29 mouse cellular contexts compared by ENCODE assay signal in the genomic region with DNA sequence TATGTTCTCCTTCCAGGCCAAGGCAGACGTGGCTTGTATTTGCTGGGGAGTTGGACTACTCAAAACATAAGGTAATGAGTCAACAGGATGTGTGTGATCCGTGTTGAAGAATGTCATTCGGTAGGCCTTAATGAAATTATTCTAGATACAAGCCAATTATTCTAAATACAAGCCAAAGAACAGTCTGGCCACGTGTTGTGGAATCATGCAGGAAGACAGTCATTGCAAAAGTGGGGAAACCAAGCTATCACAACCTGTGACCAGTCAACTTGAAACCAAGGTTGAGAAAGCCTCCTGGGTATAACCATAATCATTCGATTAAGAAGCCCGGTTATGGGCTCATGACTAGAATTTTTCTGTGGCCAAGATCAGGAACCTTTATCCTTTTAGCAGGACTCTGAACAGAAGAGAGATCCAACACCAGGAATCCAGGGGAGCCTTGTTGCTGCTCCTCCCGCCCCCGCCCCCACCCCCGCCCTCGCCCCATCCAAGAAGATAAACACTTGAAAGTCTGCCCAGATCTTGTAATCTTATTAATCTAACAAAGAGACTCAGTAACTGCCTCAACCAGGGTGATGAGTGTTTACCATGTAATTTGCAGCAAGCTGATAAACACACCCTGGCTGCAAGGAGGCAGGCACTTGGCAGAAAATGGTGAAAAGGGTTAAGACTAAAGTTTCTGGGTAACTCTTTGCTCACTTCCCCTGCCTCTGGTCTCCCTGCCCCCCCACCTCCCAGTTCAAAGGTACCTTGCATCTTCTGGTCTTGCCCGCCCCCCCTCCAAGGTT. TPM values are rescaled to one million over a fixed set of nuclear protein-coding genes. Genes with fewer than 3 reads are reported as not detected.
DNase-seq lines count a peak whose midpoint lies in the region; ATAC-seq and TF ChIP-seq lines count a peak whose summit lies in the region.
"Had no signal": no experiment of that assay in that cellular context is flagged by ENCODE, and none has a peak within 500 bp of the region (broad histone marks: within the 10 kb centered on the region; RNA-seq: fewer than 3 reads in every experiment).

No protein-coding gene starts in this region.

- H3K27ac ChIP-seq in lung, embryonic 16.5 days (ENCODE audit: low read length), result no peak overlapping the region
- no peak overlapping the region for H3K27ac ChIP-seq in liver, embryonic 14.5 days
- H3K27ac ChIP-seq in hindbrain, embryonic 10.5 days, result no peak overlapping the region
- H3K27ac ChIP-seq: forebrain, embryonic 10.5 days; hindbrain, embryonic 14.5 days; kidney, postnatal 0 days; layer of hippocampus, adult 2 months; midbrain, embryonic 10.5 days had no signal

- peak; percentile 32; the same call in 1 of the 2 replicates for TF ChIP-seq EP300 in liver, embryonic 14.5 days (IDR thresholded peaks at IDR 0.05; ENCODE audit: low read depth)

- no peak for TF ChIP-seq CTCF in liver, embryonic 14.5 days (IDR thresholded peaks at IDR 0.05; ENCODE audit: low read depth)

- H3K27me3 ChIP-seq in lung, embryonic 16.5 days (ENCODE audit: control insufficient read depth, insufficient read depth, low read depth, low read length), result no peaks in the 10 kb centered on the region
- no peaks in the 10 kb centered on the region for H3K27me3 ChIP-seq in liver, embryonic 14.5 days (ENCODE audit: control insufficient read depth, insufficient read depth, low read length)
- no peaks in the 10 kb centered on the region; the same call in 1 of the 2 replicates for H3K27me3 ChIP-seq in hindbrain, embryonic 10.5 days (ENCODE audit: insufficient read depth, poor library complexity, severe bottlenecking)
- H3K27me3 ChIP-seq: Patski had no signal

- ATAC-seq in lung, embryonic 16.5 days (ENCODE audit: low read depth), result peak; percentile 23; the same call in 1 of the 2 replicates
- peak; percentile 68 for ATAC-seq in granulocyte monocyte progenitor cell, adult 5-6 weeks (replicated peaks; ENCODE audit: poor library complexity, severe bottlenecking)
- peak; percentile 79 for ATAC-seq in liver, embryonic 14.5 days (ENCODE audit: insufficient read depth)
- ATAC-seq: forebrain, postnatal 0 days; Patski had no signal

- WGBS in lung, embryonic 16.5 days, result 46% methylated on average over 11 of the region's 11 CpGs
- WGBS in liver, embryonic 14.5 days (ENCODE audit: insufficient replicate concordance), result 35% methylated on average over 11 of the region's 11 CpGs
- 83% methylated on average over 11 of the region's 11 CpGs for WGBS in hindbrain, embryonic 10.5 days

- H3K9ac ChIP-seq in lung, embryonic 16.5 days (ENCODE audit: low read length), result no peak overlapping the region
- no peak overlapping the region for H3K9ac ChIP-seq in liver, embryonic 14.5 days (replicated peaks)
- H3K9ac ChIP-seq: forebrain, postnatal 0 days; heart, embryonic 12.5 days; hindbrain, embryonic 14.5 days had no signal

- H3K4me3 ChIP-seq in lung, embryonic 16.5 days (ENCODE audit: low read length), result no peak overlapping the region
- H3K4me3 ChIP-seq in liver, embryonic 14.5 days (ENCODE audit: insufficient read depth in 1 of 2, low read depth in 2 of 2, low read length in 2 of 2), result no peak overlapping the region
- no peak overlapping the region for H3K4me3 ChIP-seq in hindbrain, embryonic 10.5 days
- H3K4me3 ChIP-seq: forebrain, embryonic 10.5 days; heart, embryonic 12.5 days; layer of hippocampus, adult 2 months; midbrain, embryonic 10.5 days had no signal

- H3K36me3 ChIP-seq in lung, embryonic 16.5 days (ENCODE audit: control insufficient read depth, insufficient read depth, low read length), result no peaks in the 10 kb centered on the region
- H3K36me3 ChIP-seq in liver, embryonic 14.5 days (replicated peaks; ENCODE audit: control insufficient read depth, insufficient read depth, low read depth), result no peaks in the 10 kb centered on the region
- H3K36me3 ChIP-seq in hindbrain, embryonic 10.5 days, result no peaks in the 10 kb centered on the region
- H3K36me3 ChIP-seq: forebrain, embryonic 10.5 days; heart, embryonic 12.5 days; midbrain, embryonic 10.5 days had no signal

- H3K4me1 ChIP-seq in lung, embryonic 16.5 days (replicated peaks; ENCODE audit: control insufficient read depth, insufficient read depth, low read length), result peaks cover 3% of the 10 kb centered on the region; the same call in 1 of the 2 replicates
- H3K4me1 ChIP-seq in liver, embryonic 14.5 days (replicated peaks; ENCODE audit: control insufficient read depth in 2 of 2, insufficient read depth in 2 of 2, low read length in 1 of 2), result peaks cover 0 to 18% of the 10 kb centered on the region in 2 experiments; a peak in 3 of 4 replicates
- peaks cover 23% of the 10 kb centered on the region for H3K4me1 ChIP-seq in hindbrain, embryonic 10.5 days (replicated peaks)

- H3K9me3 ChIP-seq in lung, embryonic 16.5 days (ENCODE audit: control insufficient read depth, low read length), result no peaks in the 10 kb centered on the region
- H3K9me3 ChIP-seq in liver, embryonic 14.5 days (ENCODE audit: control insufficient read depth, low read length), result no peaks in the 10 kb centered on the region
- no peaks in the 10 kb centered on the region for H3K9me3 ChIP-seq in hindbrain, embryonic 10.5 days
- H3K9me3 ChIP-seq: forebrain, embryonic 10.5 days; heart, embryonic 12.5 days; midbrain, embryonic 10.5 days had no signal

- no peak for DNase-seq in lung, postnatal 25 days (ENCODE audit: low spot score)
- peak in 2 of 3 experiments; percentile 3 to 12 for DNase-seq in liver, embryonic 14.5 days (ENCODE audit: low read depth in 3 of 3, low spot score in 3 of 3)
- no peak for DNase-seq in urinary bladder, adult 2 months (ENCODE audit: low spot score)
- DNase-seq in embryo, embryonic 11 days, result no peak
- no peak for DNase-seq in hindbrain, embryonic 10.5 days (ENCODE audit: low spot score)
- DNase-seq in thymus, postnatal 14 days, result no peak
- DNase-seq: adrenal gland, postnatal 10 days; cerebellum, adult 11-12 months; cerebellum, postnatal 25 days; forebrain, postnatal 0 days; heart, postnatal 14 days; kidney, adult 11 months; left cerebral cortex, postnatal 4 days; lung, postnatal 14 days; retina, postnatal 1 day; right cerebral cortex, postnatal 4 days; thymus, postnatal 25 days had no signal

- H3K4me2 ChIP-seq in lung, embryonic 16.5 days (ENCODE audit: low read depth, low read length), result no peak overlapping the region
- no peak overlapping the region for H3K4me2 ChIP-seq in liver, embryonic 14.5 days (ENCODE audit: low read depth)
- H3K4me2 ChIP-seq: heart, embryonic 12.5 days; hindbrain, embryonic 14.5 days had no signal

RNA-seq across cellular contexts. Expression of a gene that starts 36.2 kb away (rescaled TPM):
- polyA plus RNA-seq in lung, embryonic 16.5 days (2015; fragmentation: Nextera tagmentation; extraction: Ambion mirVana), result not detected in 2 replicates
- total RNA-seq in granulocyte monocyte progenitor cell, adult 5-6 weeks (2014; fragmentation: Nextera tagmentation), result 1.7 TPM in 1 of 2 replicates, not detected in the other
- 0.46 TPM in 1 of 2 replicates, not detected in the other for total RNA-seq in granulocyte monocyte progenitor cell, adult 5-6 weeks (2017)
- 0.03 and 0.08 TPM in 2 replicates for polyA plus RNA-seq in liver, embryonic 14.5 days (2012; rRNA removed)
- not detected in 2 replicates for polyA plus RNA-seq in liver, embryonic 14.5 days (2014; fragmentation: Nextera tagmentation; extraction: Ambion mirVana)
- polyA plus RNA-seq in urinary bladder, adult 2 months (2012; rRNA removed), result not detected in 2 replicates
- 8.2 and 23.2 TPM in 2 replicates for polyA plus RNA-seq in hindbrain, embryonic 10.5 days (2016; fragmentation: Nextera tagmentation; extraction: Ambion mirVana)
- total RNA-seq: adrenal gland, postnatal 10 days; gastrocnemius, adult 18-20 months; gastrocnemius, postnatal 4 days; heart, postnatal 14 days; liver, adult 2 months had no signal
- polyA plus RNA-seq: kidney, postnatal 0 days; liver, adult 2 months; Patski had no signal

Comparison
In these comparisons a context has a peak if more than half of its experiments do, and no peak if none do; other contexts are left out.
1. ATAC-seq: peak in every context shown above with its lines; median percentile 79 in liver, embryonic 14.5 days; 68 in granulocyte monocyte progenitor cell, adult 5-6 weeks; 23 in lung, embryonic 16.5 days.
2. DNase-seq: peak in liver, embryonic 14.5 days (2 of 3); none in lung, postnatal 25 days (single experiment), urinary bladder, adult 2 months (single experiment), embryo, embryonic 11 days (single experiment), hindbrain, embryonic 10.5 days (single experiment) and thymus, postnatal 14 days (single experiment).